Mouse (Mus musculus) gonadal fat pad, adult 2 months (tissue): Measurements from ENCODE around the gene Dnm2. TPM values are rescaled to one million over a fixed set of nuclear protein-coding genes. Genes with fewer than 3 reads are reported as not detected.

Experiments
- DNase-seq: peaks from one replicate; pipeline ENCODE4 v3.0.0-alpha.2; 2012; ENCODE audit warnings: low read depth
- polyA plus RNA-seq: library from polyadenylated mRNA; depleted of rRNA; stranded (reverse); fragments of >200 nt; gene quantifications from 2 replicates; pipeline ENCODE4 v1.2.3, GENCODE M21; 2012; rRNA removed

Dnm2 gene
- 81.3 and 90.0 TPM in 2 replicates for polyA plus RNA-seq

- peak; percentile 98 for DNase-seq
Observed at GRCm38 (mm10) chr9:21424631-21425555, at the start of gene Dnm2. Gene Dnm2 (plus strand): TSS chr9:21424908.

DNA sequence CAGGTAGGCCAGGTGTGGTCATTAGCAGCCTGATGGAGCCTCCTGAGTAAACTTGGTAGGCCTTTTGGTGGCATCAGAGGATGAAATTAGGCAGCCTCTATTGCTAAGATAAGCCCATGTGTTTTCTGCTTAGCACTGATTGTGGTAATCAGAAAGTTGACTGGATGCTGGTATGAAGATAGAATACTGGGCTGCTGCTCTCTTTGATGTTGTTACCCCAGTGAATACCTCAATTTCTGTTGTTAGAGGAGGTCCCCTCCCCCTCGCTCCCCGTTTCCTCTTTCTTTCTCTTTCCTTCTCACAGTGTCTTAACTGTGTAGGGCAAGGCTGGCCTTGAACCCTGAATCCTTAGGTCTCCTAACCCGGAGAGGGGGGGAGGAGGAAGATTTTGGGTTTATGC lies 45.5 kb upstream of the Dnm2 start:
- no peak for DNase-seq

DNA sequence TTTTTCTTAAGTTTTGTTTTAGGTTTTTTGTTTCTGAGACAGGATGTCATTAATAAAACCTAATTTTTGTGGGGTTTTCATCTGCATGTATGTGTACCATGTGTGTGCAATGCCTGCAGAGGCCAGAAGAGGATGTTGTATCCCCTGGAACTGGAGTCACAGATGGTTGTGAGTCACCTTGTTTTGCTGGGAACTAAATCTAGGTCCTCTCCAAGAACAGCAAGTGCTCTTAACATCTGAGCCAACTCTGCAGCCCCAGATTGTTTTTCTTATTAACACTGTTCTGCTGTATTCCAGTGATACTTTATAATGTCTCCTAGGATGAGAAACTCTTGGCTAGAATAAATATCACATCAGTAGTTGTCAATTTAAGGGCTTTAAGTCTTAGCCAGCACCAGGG lies 43.8 kb upstream of the Dnm2 start:
- DNase-seq, result no peak

DNA sequence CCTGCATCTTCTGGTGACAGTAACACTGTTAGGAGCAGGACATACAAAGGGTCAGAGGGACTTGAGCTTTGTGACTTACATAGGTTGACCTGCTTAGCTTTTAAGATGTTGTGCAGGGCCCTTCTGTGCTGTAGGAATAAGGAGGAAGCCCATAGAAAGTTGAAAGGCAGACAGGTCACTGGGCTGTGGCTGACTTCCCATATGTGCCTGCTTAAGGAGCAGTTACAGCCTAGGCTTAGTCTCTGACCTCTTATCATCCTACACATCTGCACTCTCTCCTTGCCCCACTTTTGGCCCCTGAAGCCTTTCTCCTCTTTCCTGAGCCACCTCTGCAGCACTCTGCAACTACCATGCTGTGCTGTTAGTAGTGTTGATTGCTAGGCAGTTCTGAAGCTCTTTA lies 40.7 kb upstream of the Dnm2 start:
- no peak for DNase-seq

DNA sequence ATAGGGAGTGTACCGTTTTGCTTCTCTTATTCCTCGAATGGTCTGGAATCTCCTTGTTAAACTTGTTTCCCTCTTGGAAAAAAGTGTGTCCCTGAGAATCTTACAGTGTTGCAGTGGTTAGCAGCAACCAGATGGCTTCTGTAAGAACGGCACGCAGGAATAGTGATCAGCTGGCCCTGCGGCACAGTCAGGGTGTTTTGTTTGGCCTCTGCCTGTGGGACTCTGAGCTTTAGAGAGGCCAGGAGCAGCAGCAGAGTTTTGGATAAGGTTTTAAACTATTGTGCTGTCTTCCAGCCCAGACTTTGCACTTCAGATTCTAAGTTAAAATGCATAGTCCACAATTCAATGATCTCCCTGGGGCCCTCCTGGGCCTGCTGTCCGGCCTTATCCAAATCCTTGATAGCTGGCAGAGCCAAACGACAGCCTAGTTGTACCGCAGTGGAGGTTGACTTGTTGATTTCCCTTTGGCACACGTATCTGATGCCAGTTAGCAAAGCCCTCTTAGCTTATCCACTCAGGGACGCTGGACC lies 32.0 kb upstream of the Dnm2 start:
- no peak for DNase-seq

- DNase-seq, result no peak
Observed at GRCm38 (mm10) chr9:21395692-21396091, 29.0 kb upstream of the Dnm2 start.

DNA sequence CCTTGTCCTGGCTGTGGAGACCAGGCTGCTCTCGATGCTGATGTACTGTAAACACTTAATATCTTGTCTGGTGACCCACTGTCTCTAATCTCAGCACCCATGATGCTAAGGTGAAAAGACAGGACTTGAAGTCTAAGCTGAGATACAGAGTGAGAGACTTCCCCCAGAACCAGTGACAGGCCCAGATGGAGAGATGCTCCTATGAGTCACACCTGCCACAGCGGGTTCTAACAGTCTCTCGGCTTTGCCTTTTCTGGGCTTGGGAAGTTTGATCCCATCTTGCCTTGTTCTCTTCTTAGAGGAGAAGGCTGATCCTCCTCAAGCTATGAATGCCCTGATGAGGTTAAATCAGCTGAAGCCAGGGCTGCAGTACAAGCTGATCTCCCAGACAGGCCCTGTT lies 27.5 kb upstream of the Dnm2 start:
- DNase-seq, result no peak

DNA sequence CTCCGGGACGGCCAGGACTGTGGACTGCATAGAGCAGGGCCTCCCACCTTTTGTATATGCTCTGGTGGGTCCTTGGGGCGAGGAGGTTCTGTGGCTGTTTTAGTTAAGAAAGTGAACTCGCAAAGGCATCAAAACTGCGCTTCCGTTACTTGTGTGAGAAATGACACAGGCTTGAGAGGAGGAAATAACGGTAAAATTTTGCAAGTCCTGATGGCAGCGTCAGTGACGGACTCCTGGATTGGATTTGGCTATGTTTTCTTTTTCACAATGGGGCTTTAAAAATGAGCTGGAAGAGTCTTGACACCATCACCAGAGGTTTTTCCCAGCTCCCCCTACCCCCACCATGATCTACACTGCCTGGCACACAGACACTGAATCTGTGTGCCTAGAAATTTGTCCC lies 23.7 kb upstream of the Dnm2 start:
- DNase-seq, result no peak

DNA sequence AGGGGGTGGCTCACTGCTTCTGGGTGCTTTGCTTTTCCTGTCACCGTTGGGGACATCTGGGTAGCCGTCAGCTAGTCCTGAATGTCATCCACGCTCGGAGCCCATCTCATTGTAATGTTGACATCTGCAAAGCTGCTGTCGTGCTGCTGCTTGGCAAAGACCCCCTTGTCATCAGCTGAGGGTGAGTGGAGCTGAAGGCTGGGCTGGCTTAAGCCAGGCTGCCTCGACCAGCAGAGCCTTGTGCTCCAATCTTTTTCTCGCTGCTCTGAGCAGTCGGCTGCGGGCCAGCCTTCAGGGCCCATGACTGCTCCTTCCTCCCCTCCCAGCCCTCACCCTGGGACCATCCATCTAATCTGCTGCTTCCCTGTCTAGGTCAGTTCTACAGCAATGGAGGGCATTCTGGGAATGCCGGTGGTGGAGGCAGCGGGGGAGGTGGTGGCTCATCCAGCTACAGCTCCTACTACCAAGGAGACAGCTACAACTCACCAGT lies 21.9 kb upstream of the Dnm2 start:
- DNase-seq, result no peak

DNA sequence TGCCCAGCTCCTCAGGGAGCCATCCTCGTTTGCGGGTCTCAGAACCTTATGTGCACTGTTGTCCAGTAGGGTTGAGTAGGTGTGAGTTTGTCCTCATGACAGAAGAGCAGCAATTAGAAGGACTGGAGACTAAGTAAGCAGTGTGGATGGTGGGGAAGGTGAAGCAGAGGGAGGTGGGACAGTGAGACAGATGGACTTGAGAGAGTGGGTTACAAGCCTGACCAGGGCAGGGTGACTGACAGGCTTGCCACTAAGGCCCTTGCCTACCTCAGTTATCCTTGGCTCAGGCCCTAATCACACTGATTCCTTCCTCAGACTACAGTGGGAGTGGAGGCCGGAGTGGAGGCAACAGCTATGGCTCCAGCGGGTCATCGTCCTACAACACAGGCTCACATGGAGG lies 21.0 kb upstream of the Dnm2 start:
- DNase-seq, result no peak

DNA sequence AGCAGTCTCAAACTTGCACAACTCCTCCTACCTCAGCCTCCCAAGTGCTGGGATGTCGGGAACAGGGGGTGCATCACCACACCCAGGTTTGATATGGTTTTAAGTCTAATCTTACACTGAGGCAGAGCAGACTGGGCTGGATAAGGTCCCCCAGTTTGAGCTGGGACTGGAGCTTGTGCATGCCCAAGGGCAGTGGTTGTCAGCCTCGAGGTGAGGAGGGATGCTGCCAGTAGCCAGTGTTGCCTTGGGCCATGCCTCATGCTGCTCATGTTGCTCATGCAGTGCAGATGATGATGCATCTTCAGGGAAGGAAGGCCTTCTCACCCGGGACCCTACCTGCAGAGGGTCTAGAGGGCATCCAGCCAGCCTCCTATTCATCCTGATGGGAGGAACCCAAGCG lies 19.2 kb upstream of the Dnm2 start:
- no peak for DNase-seq

DNA sequence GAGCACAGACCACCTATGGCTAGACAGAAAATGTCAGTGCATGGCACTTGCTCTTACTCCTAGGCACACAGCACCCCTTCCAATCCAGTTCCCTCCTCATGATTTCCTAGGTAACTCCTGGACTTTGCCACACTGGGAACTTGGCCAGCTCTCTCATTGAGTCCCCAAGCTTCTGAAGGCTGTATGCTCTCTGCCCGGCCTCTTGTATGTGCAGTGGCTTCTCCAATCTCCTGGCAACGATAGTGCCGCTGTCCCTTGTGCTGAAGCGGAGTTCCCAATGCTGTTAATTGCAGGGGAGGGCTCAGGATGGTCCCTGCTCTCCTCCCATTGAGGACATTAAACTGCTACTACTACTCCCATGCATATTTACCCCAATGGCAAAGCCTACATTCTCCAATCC lies 16.8 kb upstream of the Dnm2 start:
- DNase-seq, result no peak

- no peak for DNase-seq
Observed at GRCm38 (mm10) chr9:21408624-21409023, 16.1 kb upstream of the Dnm2 start.

DNA sequence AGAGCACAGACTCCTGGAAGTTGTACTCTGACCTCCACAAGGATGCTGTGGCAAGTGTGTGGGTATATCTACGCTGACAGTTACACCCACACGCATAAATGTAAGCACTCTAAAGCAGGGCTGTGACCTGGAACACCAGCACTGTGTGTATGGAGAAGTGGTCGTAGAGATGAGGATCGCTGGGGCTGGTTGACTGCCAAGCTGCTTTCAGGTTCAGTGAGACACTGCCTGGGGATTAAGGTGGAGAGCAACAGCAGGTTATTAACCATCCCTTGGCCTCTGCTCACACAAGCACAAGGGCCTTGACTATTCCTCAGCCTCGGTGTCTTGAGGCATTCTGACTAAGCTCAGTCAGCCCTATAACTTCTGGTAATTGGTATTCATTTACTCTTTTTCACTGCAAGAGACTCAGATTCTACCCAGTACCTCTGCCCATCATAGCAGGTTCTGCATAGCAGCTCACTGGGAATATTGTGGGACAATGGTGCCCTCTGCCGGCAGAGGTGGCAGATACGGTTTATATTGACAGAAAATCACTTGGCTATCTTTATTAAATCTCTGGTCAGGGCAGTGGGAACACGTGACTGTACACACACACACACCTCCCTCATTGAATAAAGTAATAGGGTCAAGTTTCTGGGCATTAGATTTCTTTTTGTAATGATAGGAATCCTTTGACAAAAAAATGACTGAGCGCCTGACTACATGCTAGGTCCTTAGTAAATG lies 15.0 kb upstream of the Dnm2 start:
- DNase-seq, result no peak

- no peak for DNase-seq
Observed at GRCm38 (mm10) chr9:21411669-21412550, 12.8 kb upstream of the Dnm2 start, which contains the start of gene Qtrt1. Gene Qtrt1 (plus strand): TSS chr9:21411837.

- no peak for DNase-seq
Observed at GRCm38 (mm10) chr9:21417866-21418265, 6.8 kb upstream of the Dnm2 start.

DNA sequence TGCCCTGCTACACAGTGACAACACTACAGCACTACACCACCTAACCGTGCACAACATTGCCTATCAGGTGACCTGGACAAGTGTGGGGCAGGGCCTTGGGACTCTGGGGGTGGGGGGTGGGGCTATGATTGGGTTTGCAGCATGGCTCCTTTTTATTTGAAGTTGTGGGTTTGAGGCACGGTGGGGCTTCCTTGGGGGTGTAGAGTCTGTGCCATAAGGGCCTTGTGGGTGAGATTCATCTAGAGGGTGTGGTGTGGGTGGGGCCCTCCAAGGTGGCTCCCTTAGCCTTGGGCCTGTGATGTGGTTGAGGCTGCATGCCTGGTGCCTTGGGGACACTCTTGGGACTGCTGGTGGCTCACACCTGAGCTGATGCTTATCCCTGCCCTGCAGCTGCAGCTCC lies 5.1 kb upstream of the Dnm2 start:
- DNase-seq, result no peak

DNA sequence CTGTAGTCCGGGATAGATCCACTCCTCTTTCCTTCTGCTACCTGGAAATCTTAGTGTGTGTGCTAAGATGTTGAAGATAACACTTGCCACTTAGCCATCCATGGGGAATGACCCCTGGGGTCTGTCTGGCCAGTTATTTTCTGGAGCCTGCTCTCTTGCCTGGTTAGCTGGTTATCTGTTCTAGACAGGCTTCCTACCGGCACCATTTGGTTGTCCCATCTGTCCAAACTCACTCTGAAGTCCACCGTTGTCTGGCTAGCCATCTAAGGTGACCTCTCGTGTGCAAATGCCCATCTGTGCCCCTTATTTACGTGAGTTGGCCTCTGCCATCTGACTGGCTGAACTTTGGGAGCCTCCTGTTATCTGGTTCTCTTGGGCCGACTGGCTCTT lies 843 bp downstream of the Dnm2 start:
- no peak for DNase-seq

DNA sequence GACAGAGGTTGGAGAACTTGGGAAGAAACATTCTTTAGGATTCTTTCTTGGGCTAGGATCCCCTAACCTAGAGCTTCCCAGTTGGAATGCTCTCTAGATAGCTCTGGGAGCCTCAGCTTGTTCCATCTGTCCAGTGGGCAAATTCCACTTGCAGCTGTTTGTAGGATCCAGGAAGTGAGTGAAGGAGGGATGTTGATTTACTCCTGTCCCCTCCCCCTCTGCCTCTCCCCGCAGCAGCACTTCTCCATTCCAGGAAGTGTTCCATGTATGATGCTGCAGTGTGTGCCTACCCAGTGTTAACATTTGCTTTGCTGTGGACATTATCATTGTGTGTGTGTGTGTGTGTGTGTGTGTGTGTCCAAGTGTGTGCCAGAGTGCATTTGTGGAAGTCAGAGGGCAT lies 1.3 kb downstream of the Dnm2 start:
- no peak for DNase-seq

DNA sequence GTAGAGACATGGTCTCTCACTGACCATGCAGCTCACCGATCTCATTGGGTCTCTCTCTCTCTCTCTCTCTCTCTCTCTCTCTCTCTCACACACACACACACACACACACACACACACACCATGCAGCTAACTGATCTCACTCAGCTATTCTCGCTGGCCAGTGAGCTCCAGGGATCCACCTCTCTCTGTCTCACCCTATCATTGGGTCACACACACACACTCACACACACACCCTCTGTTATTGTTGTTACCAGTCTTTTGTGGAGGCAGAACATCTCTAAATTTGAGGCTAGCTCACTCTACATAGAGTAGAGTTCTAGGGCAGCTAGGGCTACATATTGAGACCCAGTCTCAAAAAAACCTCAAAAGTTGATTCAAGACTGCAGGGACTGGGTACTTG lies 1.8 kb downstream of the Dnm2 start:
- DNase-seq, result no peak

DNA sequence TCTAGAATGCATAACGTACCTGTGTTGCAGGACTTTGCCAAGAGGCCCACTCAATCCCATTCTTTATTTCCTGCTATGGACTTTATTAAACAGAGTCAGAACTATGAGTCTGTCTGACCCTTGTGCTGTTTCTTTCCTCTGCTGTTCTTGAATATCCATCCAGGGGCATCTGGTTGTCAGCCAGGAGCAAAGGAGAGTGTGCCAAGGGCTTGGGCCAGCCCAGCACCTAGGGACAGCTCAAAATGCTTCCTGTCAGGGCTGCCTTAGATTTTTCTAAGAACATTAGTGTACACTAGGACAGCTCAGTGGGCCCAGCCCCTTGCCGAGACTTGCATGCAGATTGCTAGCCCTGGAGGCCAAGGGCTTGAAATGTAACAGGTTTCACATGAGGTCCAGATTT lies 3.1 kb downstream of the Dnm2 start:
- no peak for DNase-seq

DNA sequence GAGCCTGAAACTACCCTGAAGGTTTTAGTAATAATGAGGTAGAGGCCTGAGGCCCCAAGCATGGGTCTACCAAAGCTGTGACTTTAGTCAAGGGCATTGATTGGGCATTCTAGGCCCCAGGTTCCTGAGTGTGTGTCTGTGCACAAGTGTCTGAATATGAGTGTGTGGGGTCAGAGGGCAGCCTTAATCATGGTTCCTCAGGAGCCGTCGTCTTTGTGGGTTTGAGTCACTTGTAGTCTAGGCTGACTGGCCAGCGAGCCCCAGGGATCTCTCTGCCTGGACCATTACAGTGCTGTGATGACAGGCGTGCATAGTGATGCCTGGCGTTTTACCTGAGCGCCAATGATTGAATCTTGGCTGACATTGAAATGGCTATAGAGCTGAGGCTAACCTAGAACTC lies 3.5 kb downstream of the Dnm2 start:
- DNase-seq, result no peak
